Mouse (Mus musculus): ENCODE measurements around the gene Nacc1. TPM values are rescaled to one million over a fixed set of nuclear protein-coding genes. Genes with fewer than 3 reads are reported as not detected.

The Nacc1 gene
- polyA plus RNA-seq, 1 experiment from 2014 or later, result 14.5 TPM

- Histone ChIP-seq H3K9ac (ENCODE audit: low read length) (no peak overlapping the region), H3K36me3 (ENCODE audit: control insufficient read depth, insufficient read depth, low read length) (no peaks in the 10 kb centered on the region), H3K4me2 (ENCODE audit: low read depth, low read length) (no peak overlapping the region), H3K4me3 (replicated peaks; ENCODE audit: low read length) (no peak overlapping the region), H3K9me3 (replicated peaks; ENCODE audit: control insufficient read depth, low read length) (no peaks in the 10 kb centered on the region), H3K27me3 (ENCODE audit: control insufficient read depth, insufficient read depth, low read length) (no peaks in the 10 kb centered on the region), H3K27ac (ENCODE audit: low read length) (no peak overlapping the region), H3K4me1 (ENCODE audit: control insufficient read depth, insufficient read depth, low read length) (no peaks in the 10 kb centered on the region)
- WGBS, result 77% methylated on average over 8 of the region's 8 CpGs
- no peak for ATAC-seq (ENCODE audit: insufficient read depth, low FRiP score)
These were observed 66.5 kb downstream of the Nacc1 start for GRCm38 (mm10) chr8:84621102-84621625.

Other genes starting within 250 kb of the Nacc1 start
- 62.4 and 69.5 TPM in 2 replicates for gene Ier2, start 25.0 kb downstream of the Nacc1 start, polyA plus RNA-seq (2015; fragmentation: Nextera tagmentation; extraction: Ambion mirVana)
- gene Trmt1, start 1.6 kb downstream of the Nacc1 start, polyA plus RNA-seq (2015; fragmentation: Nextera tagmentation; extraction: Ambion mirVana), result 53.7 and 54.1 TPM in 2 replicates
- gene Lyl1, start 13.6 kb upstream of the Nacc1 start, polyA plus RNA-seq (2015; fragmentation: Nextera tagmentation; extraction: Ambion mirVana), result 6.0 and 8.3 TPM in 2 replicates
- gene G430095P16Rik, start 35.1 kb upstream of the Nacc1 start, polyA plus RNA-seq (2015; fragmentation: Nextera tagmentation; extraction: Ambion mirVana), result 3.2 and 4.1 TPM in 2 replicates
- 36.5 and 37.8 TPM in 2 replicates for gene Nfix, start 112.5 kb upstream of the Nacc1 start, polyA plus RNA-seq (2015; fragmentation: Nextera tagmentation; extraction: Ambion mirVana)
- gene Dand5, start 135.0 kb upstream of the Nacc1 start, polyA plus RNA-seq (2015; fragmentation: Nextera tagmentation; extraction: Ambion mirVana), result 6.0 and 7.2 TPM in 2 replicates
- 42.0 and 49.5 TPM in 2 replicates for gene Gadd45gip1, start 143.7 kb upstream of the Nacc1 start, polyA plus RNA-seq (2015; fragmentation: Nextera tagmentation; extraction: Ambion mirVana)
- 106 and 122 TPM in 2 replicates for gene Rad23a, start 152.8 kb upstream of the Nacc1 start, polyA plus RNA-seq (2015; fragmentation: Nextera tagmentation; extraction: Ambion mirVana)
- 1,028 and 1,118 TPM in 2 replicates for gene Calr, start 159.1 kb upstream of the Nacc1 start, polyA plus RNA-seq (2015; fragmentation: Nextera tagmentation; extraction: Ambion mirVana)
- 85.9 and 91.5 TPM in 2 replicates for gene Farsa, start 169.1 kb upstream of the Nacc1 start, polyA plus RNA-seq (2015; fragmentation: Nextera tagmentation; extraction: Ambion mirVana)
- gene Syce2, start 184.2 kb upstream of the Nacc1 start, polyA plus RNA-seq (2015; fragmentation: Nextera tagmentation; extraction: Ambion mirVana), result 44.9 and 49.0 TPM in 2 replicates
- gene Gcdh, start 206.1 kb upstream of the Nacc1 start, polyA plus RNA-seq (2015; fragmentation: Nextera tagmentation; extraction: Ambion mirVana), result 41.1 and 45.8 TPM in 2 replicates
- 15.7 and 18.4 TPM in 2 replicates for gene Klf1, start 214.1 kb upstream of the Nacc1 start, polyA plus RNA-seq (2015; fragmentation: Nextera tagmentation; extraction: Ambion mirVana)
- 14.0 and 14.4 TPM in 2 replicates for gene Dnase2a, start 220.7 kb upstream of the Nacc1 start, polyA plus RNA-seq (2015; fragmentation: Nextera tagmentation; extraction: Ambion mirVana)
- gene Mast1, start 249.5 kb upstream of the Nacc1 start, polyA plus RNA-seq (2015; fragmentation: Nextera tagmentation; extraction: Ambion mirVana), result 1.4 and 1.6 TPM in 2 replicates